Mouse (Mus musculus) small intestine, adult 2 months (tissue): Measurements from ENCODE around the gene Tsga10ip.

Experiments used
- CTCF ChIP-seq: fragments of 200-500 bp; IDR thresholded peaks from 2 replicates; pipeline ENCODE4 v1.5.1; 2012; ENCODE audit warnings: low read depth, mild to moderate bottlenecking, control low read depth, inconsistent platforms, low read length, moderate library complexity, mixed read lengths; ENCODE audit not compliant: insufficient replicate concordance, insufficient read length; ENCODE audit errors: extremely low read depth
- POLR2A ChIP-seq: fragments of 200-500 bp; IDR thresholded peaks from 2 replicates; pipeline ENCODE4 v1.6.1; 2012; ENCODE audit warnings: low read depth, mild to moderate bottlenecking, control low read depth, inconsistent platforms, low read length, moderate library complexity

DNA sequence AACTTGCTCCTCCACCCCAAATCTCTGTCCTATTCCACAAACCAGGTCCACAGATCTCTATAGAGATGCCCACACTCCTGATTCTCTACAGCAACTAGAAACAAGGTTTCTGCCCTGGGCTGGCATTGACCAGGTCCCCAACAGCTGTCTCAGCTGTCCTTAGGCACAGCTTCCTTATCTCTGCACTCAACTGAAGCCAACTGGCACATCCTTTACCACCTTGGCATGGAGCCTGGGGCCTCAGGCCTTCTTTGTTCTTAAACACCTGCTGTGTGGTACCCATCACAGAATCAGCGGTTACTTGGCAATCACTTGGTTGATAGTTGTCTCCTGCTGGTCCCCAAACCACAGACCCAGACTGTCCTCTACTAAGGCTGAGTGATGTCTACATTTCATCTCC lies 28.1 kb upstream of the Tsga10ip start:
- no peak for TF ChIP-seq POLR2A
- no peak for TF ChIP-seq CTCF
